Mouse (Mus musculus) midbrain, embryonic 11.5 days (tissue): Measurements from ENCODE around the gene Gm44502. TPM values are rescaled to one million over a fixed set of nuclear protein-coding genes. Genes with fewer than 3 reads are reported as not detected.

Experiments
- ATAC-seq: fragments of 200-750 bp; cut with Nextera tagmentation; 2 replicates; pipeline ENCODE4 v1.8.0; 2017; ENCODE audit warnings: moderate TSS enrichment, moderate library complexity; ENCODE audit not compliant: low FRiP score
- DNase-seq: peaks from one replicate; pipeline ENCODE4 v3.0.0; 2015; ENCODE audit warnings: low spot score; ENCODE audit errors: missing footprints
- H3K27ac ChIP-seq: fragments of 300-500 bp; sonication (generic); 2 replicates; pipeline ENCODE4 v1.5.1; 2014; ENCODE audit warnings: low read depth, low read length
- H3K27me3 ChIP-seq: fragments of 300-500 bp; sonication (generic); 2 replicates; pipeline ENCODE4 v1.6.1; 2014; ENCODE audit warnings: mild to moderate bottlenecking, low read length, moderate library complexity, mixed read lengths; ENCODE audit not compliant: control insufficient read depth, insufficient read depth
- H3K36me3 ChIP-seq: fragments of 300-500 bp; sonication (generic); 2 replicates; pipeline ENCODE4 v1.6.1; 2014; ENCODE audit warnings: mild to moderate bottlenecking, low read length, moderate library complexity, mixed read lengths; ENCODE audit not compliant: control insufficient read depth, insufficient read depth
- H3K4me1 ChIP-seq: fragments of 300-500 bp; sonication (generic); 2 replicates; pipeline ENCODE4 v1.6.1; 2014; ENCODE audit warnings: low read length; ENCODE audit not compliant: control insufficient read depth, insufficient read depth
- H3K4me2 ChIP-seq: fragments of 300-500 bp; sonication (generic); 2 replicates; pipeline ENCODE4 v1.6.1; 2014; ENCODE audit warnings: mild to moderate bottlenecking, moderate library complexity
- H3K4me3 ChIP-seq: fragments of 300-500 bp; sonication (generic); 2 replicates; pipeline ENCODE4 v1.5.1; 2014; ENCODE audit warnings: low read depth, low read length
- H3K9ac ChIP-seq: fragments of 300-500 bp; sonication (generic); 2 replicates; pipeline ENCODE4 v1.6.1; 2014; ENCODE audit warnings: low read length
- H3K9me3 ChIP-seq: fragments of 300-500 bp; sonication (generic); 2 replicates; pipeline ENCODE4 v1.6.1; 2016; ENCODE audit warnings: low read length; ENCODE audit not compliant: control insufficient read depth
- WGBS: fragments of 180-500 bp; shearing (Covaris S2); extraction: QIAGEN DNeasy Blood & Tissue Kit; methylation state at CpG from one replicate; pipeline ENCODE4 v1.1.7; 2014; 5-methylcytosine and 5-hydroxymethylcytosine counted together
- polyA plus RNA-seq: library from polyadenylated mRNA; unstranded; fragments of >200 nt; fragmentation: Nextera tagmentation; extraction: Ambion mirVana; gene quantifications from 2 replicates; pipeline ENCODE4 v1.2.1, GENCODE M21; 2014

The Gm44502 gene
- polyA plus RNA-seq, 1 experiment from 2014 or later: not detected

DNA sequence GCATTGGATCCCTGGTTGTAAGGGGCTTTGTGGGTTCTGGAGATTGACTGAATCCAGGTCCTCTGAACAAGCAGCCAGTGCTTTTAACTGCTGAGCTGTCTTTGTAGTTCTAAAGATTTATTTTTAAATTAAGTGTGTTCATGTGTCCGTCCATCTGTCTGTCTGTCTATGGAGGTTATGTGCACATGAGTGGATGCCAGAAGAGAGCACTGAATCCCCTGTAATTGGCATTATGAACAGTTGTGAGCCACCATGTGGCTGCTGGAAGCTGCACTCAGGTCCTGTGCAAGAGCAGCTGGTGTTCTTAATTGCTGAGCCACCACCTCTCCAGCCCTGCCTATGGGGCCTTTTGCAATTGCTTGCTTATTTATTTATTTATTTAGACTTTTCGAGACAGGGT lies 31.4 kb downstream of the Gm44502 start:
- no peaks in the 10 kb centered on the region for H3K36me3 ChIP-seq
- H3K9ac ChIP-seq: no peak overlapping the region
- no peaks in the 10 kb centered on the region for H3K9me3 ChIP-seq
- no peak for ATAC-seq
- H3K27me3 ChIP-seq: no peaks in the 10 kb centered on the region
- 83% methylated on average over 2 of the region's 2 CpGs for WGBS
- no peak for DNase-seq
- H3K4me1 ChIP-seq: no peaks in the 10 kb centered on the region
- no peak overlapping the region for H3K4me3 ChIP-seq
- H3K4me2 ChIP-seq: no peak overlapping the region
- no peak overlapping the region for H3K27ac ChIP-seq

DNA sequence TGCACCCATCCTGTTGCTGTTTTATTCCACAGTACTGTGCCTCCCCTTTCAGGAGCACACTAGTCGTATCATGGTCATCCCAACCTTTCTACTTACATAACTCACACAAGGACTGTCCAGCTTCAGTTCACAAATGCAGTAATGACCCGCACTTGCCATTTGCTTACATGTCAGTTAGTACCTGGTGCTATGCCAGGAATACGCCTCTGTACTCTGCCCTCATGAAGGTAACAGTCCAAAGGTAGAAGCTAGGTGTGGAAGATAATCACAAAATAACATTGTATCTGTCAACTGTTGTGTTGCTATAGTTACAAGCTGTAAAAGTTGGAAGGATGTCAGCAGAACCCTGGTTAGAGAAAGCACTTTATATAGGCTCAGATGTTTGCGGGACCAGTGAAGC lies 32.6 kb downstream of the Gm44502 start:
- Histone ChIP-seq H3K27ac (no peak overlapping the region), H3K4me2 (no peak overlapping the region), H3K4me1 (no peaks in the 10 kb centered on the region), H3K4me3 (no peak overlapping the region), H3K9me3 (no peaks in the 10 kb centered on the region), H3K9ac (no peak overlapping the region), H3K36me3 (no peaks in the 10 kb centered on the region), H3K27me3 (no peaks in the 10 kb centered on the region)
- ATAC-seq: no peak
- WGBS: 92% methylated on average over 4 of the region's 4 CpGs
- no peak for DNase-seq

DNA sequence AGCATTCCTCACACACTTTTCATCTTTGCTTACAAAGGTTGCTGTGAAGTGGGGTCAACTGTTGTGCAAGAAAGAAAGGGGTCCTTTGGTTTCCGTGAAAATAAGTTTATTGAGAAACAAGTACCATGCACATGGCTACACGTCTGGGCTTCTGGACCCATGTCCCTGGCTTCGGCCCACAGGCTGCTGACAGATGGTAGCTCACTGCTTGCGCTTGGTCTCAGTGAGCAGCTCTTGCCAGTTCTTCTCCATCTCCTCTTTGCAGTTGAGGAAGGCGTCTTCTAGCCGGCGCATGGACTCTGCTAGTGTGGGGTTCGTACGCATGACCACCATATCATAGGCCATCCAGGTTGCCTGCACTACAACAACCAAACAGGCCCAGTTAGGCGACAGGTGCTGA lies 39.4 kb downstream of the Gm44502 start:
- Histone ChIP-seq H3K27me3 (no peaks in the 10 kb centered on the region), H3K9ac (no peak overlapping the region), H3K4me2 (no peak overlapping the region), H3K4me1 (no peaks in the 10 kb centered on the region), H3K36me3 (no peaks in the 10 kb centered on the region), H3K27ac (no peak overlapping the region), H3K9me3 (no peaks in the 10 kb centered on the region), H3K4me3 (no peak overlapping the region)
- no peak for DNase-seq
- WGBS: 93% methylated on average over 10 of the region's 10 CpGs
- ATAC-seq: no peak

DNA sequence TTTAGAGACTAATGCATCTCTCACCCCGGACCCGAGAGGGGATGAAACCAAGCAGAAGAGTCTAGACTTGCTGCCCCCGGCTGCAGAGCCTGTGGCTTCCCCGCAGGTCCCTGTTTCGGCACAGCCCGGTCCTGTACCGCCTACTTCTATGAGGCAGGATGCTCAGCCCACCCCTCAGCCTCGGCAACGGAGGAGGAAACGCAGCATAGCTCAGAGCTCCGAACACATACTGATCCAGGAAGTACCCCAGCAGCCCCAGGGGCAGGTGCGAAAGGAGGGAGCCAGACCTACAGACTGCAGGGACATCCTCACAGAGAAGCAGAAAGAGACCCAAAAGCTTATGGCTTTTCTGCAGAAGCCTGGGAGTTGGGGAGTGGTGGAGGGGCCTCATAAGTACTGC lies 42.4 kb downstream of the Gm44502 start:
- DNase-seq (no peak), ATAC-seq (no peak)
- Histone ChIP-seq H3K9ac (no peak overlapping the region), H3K4me3 (no peak overlapping the region), H3K36me3 (no peaks in the 10 kb centered on the region), H3K9me3 (no peaks in the 10 kb centered on the region), H3K27ac (no peak overlapping the region), H3K27me3 (no peaks in the 10 kb centered on the region), H3K4me2 (no peak overlapping the region), H3K4me1 (no peaks in the 10 kb centered on the region)
- 47% methylated on average over 12 of the region's 12 CpGs for WGBS

DNA sequence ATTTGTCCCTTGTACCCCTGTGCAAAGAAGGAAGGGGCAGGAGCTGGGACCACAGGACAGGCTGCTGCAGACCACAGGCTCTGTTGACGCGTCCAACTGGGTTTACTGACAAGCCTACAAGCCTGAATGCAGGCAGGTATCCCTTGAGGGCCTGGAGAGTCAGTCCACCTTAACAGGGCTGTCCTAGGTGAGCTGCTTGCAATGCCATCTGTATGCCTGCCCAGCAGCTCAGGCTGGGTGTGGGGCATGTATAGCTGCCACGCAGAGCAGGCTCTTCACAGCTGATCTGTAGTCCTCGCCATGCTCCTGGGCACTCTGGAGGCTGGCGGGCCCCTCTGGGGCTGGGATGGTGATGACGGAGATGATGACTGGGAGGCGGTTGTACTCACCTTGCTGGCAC lies 44.9 kb downstream of the Gm44502 start, which contains the start of gene Klhdc7b:
Klhdc7b (plus strand) TSS at position 301 of the 400 bp plus-strand sequence.
- Histone ChIP-seq H3K36me3 (no peaks in the 10 kb centered on the region), H3K27me3 (peaks cover 7% of the 10 kb centered on the region), H3K4me3 (no peak within 1 kb of the TSS), H3K9me3 (no peaks in the 10 kb centered on the region), H3K27ac (no peak within 1 kb of the TSS), H3K4me2 (no peak within 1 kb of the TSS), H3K4me1 (no peaks in the 10 kb centered on the region), H3K9ac (no peak within 1 kb of the TSS)
- ATAC-seq: no peak
- peak; percentile 60 for DNase-seq
- 92% methylated on average over 7 of the region's 7 CpGs for WGBS

DNA sequence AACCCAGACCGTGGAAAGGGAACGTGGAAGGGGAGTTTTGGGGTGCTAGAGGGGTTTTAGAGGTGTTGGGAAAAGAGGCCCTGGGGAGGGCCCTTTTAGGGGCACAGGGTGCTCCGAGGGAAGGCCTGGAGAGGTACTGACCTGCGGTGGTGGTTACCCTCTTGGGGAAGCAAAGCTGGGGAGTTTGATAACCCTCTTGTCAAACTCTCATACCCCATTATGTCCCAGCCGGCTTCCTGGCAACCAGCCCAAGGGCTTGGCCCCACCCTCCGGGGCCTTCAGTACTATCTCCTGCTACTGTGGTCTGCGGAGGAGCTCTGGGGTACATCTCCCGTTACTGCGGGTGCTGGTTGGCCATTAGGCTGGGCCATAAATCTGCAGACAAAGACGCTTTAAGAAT lies 50.1 kb downstream of the Gm44502 start:
- Histone ChIP-seq H3K4me2 (peak overlapping the region; percentile 70), H3K27ac (no peak overlapping the region), H3K4me3 (peak overlapping the region; percentile 33; the same call in 1 of the 2 replicates), H3K36me3 (no peaks in the 10 kb centered on the region), H3K9me3 (no peaks in the 10 kb centered on the region), H3K4me1 (peaks cover 13% of the 10 kb centered on the region), H3K27me3 (peaks cover 44% of the 10 kb centered on the region), H3K9ac (peak overlapping the region; percentile 47)
- ATAC-seq (no peak), DNase-seq (no peak)
- WGBS: 12% methylated on average over 10 of the region's 10 CpGs

DNA sequence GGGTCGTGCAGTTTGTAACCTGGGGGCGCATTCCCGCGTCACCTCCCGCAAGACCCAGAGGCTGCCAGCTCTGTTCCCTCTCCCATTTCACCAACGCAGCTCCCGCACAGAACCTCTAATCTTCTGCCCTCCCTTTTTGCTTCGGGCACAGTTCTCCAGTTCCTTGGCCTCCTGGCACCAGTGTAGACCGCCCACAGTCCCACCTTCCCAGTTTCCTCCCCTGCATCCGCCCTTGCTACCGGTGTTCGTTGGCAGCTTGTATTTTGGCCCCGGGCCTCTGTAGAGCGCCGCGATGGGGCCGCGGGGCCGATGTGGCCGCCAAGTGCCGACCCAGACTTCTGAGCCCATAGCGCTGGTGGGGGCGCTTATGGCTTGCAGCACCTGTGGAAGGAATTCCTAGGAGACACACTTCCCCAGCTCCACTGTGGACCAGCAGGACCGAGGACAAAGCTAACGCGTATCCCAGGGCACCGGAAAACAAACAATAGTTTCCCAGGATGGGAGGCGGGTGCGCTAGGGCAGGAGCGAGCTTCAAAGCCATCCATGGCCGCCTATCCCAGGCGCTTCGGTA lies 50.6 kb downstream of the Gm44502 start, which contains the start of gene Odf3b:
Odf3b (minus strand) TSS at position 452 of the 571 bp plus-strand sequence.
- H3K4me1 ChIP-seq: peaks cover 13% of the 10 kb centered on the region
- DNase-seq (peak; percentile 94), ATAC-seq (0 out of 2 replicates have a peak, but pooled peaks have one; percentile 22)
- no peaks in the 10 kb centered on the region for H3K9me3 ChIP-seq
- H3K9ac ChIP-seq: peak within 1 kb of the TSS; percentile 47
- peak within 1 kb of the TSS; percentile 33 for H3K4me3 ChIP-seq
- 1% methylated on average over 33 of the region's 33 CpGs for WGBS
- H3K27me3 ChIP-seq: peaks cover 44% of the 10 kb centered on the region
- H3K27ac ChIP-seq: no peak within 1 kb of the TSS
- H3K36me3 ChIP-seq: no peaks in the 10 kb centered on the region
- peak within 1 kb of the TSS; percentile 70 for H3K4me2 ChIP-seq

DNA sequence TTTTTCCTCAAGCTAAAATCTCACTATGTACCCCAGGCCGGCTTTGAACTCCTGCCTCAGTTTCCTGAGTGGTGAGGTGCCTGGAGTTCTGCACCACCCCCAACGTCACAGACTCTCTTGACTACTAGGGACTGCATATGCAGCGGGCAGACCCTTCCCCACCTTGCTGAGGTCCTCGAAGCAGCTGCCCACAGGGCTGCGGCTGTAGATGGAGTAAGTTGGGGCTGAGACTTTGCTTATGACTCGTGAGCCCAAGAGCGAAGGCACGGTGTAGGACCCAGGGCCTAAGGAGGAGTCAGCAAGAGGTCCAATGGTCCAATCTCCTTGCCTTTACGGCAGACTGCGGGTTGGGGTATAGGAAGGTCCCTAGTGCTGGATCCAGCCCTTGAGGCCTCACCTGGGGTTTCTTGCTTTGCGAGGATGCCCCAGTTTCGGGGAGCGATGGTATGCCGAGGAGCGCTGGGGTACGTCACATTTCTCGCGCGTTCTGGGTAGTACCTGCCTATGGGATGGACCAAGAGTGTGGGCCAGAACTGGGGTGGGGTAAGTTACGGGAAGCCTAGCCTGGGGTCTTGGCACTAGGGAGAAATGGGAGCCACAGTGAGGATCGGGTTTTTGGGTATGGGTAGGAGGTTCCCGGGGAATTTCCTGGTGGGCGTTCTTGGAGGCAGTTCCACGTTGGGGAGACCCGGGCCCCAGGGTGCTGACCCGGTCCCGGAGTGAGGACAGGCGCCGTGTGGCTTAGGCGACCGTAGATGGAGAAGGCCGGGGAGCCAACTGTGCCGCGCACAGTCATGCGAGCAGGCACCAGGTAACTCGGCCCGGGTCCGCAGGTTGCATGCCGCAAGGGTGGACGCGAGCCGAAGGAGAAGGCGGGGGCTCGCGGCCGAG lies 51.3 kb downstream of the Gm44502 start:
- H3K9ac ChIP-seq: peak overlapping the region; percentile 47
- H3K27me3 ChIP-seq: peaks cover 44% of the 10 kb centered on the region

DNA sequence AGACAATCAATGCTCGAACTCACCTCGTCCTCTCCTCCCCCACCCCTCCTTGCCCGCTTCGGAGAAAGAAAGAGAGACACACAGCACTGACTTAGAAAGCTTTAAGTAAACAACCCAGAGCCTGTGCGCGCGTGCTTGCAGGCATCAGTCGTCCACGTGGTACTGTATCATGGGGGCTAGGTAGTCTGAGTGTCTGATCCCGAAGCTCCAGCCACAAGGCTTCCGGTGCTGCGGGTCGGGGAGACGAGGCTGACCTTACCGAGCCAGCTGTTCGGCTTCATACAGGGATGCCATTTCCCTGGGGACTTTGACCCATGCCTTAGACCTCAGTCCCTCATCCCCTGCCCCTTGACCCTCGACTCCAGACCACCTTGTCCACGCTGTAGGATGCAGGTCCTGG lies 52.1 kb downstream of the Gm44502 start:
- H3K4me1 ChIP-seq: peaks cover 21% of the 10 kb centered on the region
- no peak overlapping the region for H3K4me3 ChIP-seq
- H3K4me2 ChIP-seq: no peak overlapping the region
- no peak overlapping the region for H3K27ac ChIP-seq
- no peak for DNase-seq
- no peaks in the 10 kb centered on the region for H3K9me3 ChIP-seq
- H3K27me3 ChIP-seq: peaks cover 44% of the 10 kb centered on the region
- no peak overlapping the region for H3K9ac ChIP-seq
- H3K36me3 ChIP-seq: no peaks in the 10 kb centered on the region
- no peak for ATAC-seq
- WGBS: 6% methylated on average over 18 of the region's 18 CpGs

More for the DNA sequence above, 51.3 kb downstream of the Gm44502 start:
- Histone ChIP-seq H3K4me3 (peak overlapping the region; percentile 33), H3K9me3 (no peaks in the 10 kb centered on the region), H3K4me1 (peaks cover 15% of the 10 kb centered on the region), H3K4me2 (peak overlapping the region; percentile 70), H3K27ac (no peak overlapping the region), H3K36me3 (no peaks in the 10 kb centered on the region)
- DNase-seq (peak; percentile 91), ATAC-seq (no peak)
- WGBS: 10% methylated on average over 46 of the region's 46 CpGs
